Mouse (Mus musculus): Measurements from ENCODE around the gene Pianp. TPM values are rescaled to one million over a fixed set of nuclear protein-coding genes. Genes with fewer than 3 reads are reported as not detected.

The Pianp gene
- polyA plus RNA-seq (2015; fragmentation: Illumina TruSeq; extraction: RNeasy Lipid Tissue Mini Kit (QIAGEN cat#74804); ENCODE audit: low read depth, low replicate concordance) = 147 TPM

GRCm38 (mm10) chr6:124996551-124997501 lies at the start of gene Pianp:
Gene Pianp (plus strand): TSS chr6:124996694.

GRCm38 (mm10) chr6:124965088-124965719 lies 31.3 kb upstream of the Pianp start, which contains the start of gene Cops7a:
Gene Cops7a (minus strand): TSS chr6:124965538.

DNA sequence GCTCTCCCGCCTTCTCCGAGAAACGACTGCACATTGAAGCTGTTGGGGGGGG lies 12.5 kb downstream of the Pianp start, which contains the start of gene Zfp384:
Gene Zfp384, plus strand, starts transcription at position 17 of the 52 bp plus-strand sequence.

GRCm38 (mm10) chr6:125039533-125040153 lies 43.1 kb downstream of the Pianp start, which contains the start of gene Ing4:
Gene Ing4 (plus strand): TSS chr6:125039760.

GRCm38 (mm10) chr6:125049678-125050077 lies 53.2 kb downstream of the Pianp start, which contains the start of gene Acrbp:
Gene Acrbp (plus strand): TSS chr6:125049689.

Other genes starting within 250 kb of the Pianp start
- not detected for gene Gm45234, start 240.7 kb upstream of the Pianp start, polyA plus RNA-seq (2015; fragmentation: Illumina TruSeq; extraction: RNeasy Lipid Tissue Mini Kit (QIAGEN cat#74804); ENCODE audit: low read depth, low replicate concordance)
- gene Atn1, start 240.2 kb upstream of the Pianp start, polyA plus RNA-seq (2015; fragmentation: Illumina TruSeq; extraction: RNeasy Lipid Tissue Mini Kit (QIAGEN cat#74804); ENCODE audit: low read depth, low replicate concordance) = 71.6 TPM
- 1,006 TPM for gene Eno2, start 227.0 kb upstream of the Pianp start, polyA plus RNA-seq (2015; fragmentation: Illumina TruSeq; extraction: RNeasy Lipid Tissue Mini Kit (QIAGEN cat#74804); ENCODE audit: low read depth, low replicate concordance)
- gene Lrrc23, start 217.0 kb upstream of the Pianp start, polyA plus RNA-seq (2015; fragmentation: Illumina TruSeq; extraction: RNeasy Lipid Tissue Mini Kit (QIAGEN cat#74804); ENCODE audit: low read depth, low replicate concordance) = 8.6 TPM
- 3.1 TPM for gene Spsb2, start 188.0 kb upstream of the Pianp start, polyA plus RNA-seq (2015; fragmentation: Illumina TruSeq; extraction: RNeasy Lipid Tissue Mini Kit (QIAGEN cat#74804); ENCODE audit: low read depth, low replicate concordance)
- 974 TPM for gene Tpi1, start 182.4 kb upstream of the Pianp start, polyA plus RNA-seq (2015; fragmentation: Illumina TruSeq; extraction: RNeasy Lipid Tissue Mini Kit (QIAGEN cat#74804); ENCODE audit: low read depth, low replicate concordance)
- 163 TPM for gene Usp5, start 167.2 kb upstream of the Pianp start, polyA plus RNA-seq (2015; fragmentation: Illumina TruSeq; extraction: RNeasy Lipid Tissue Mini Kit (QIAGEN cat#74804); ENCODE audit: low read depth, low replicate concordance)
- gene Cdca3, start 167.1 kb upstream of the Pianp start, polyA plus RNA-seq (2015; fragmentation: Illumina TruSeq; extraction: RNeasy Lipid Tissue Mini Kit (QIAGEN cat#74804); ENCODE audit: low read depth, low replicate concordance) = 1.8 TPM
- gene Gnb3, start 156.4 kb upstream of the Pianp start, polyA plus RNA-seq (2015; fragmentation: Illumina TruSeq; extraction: RNeasy Lipid Tissue Mini Kit (QIAGEN cat#74804); ENCODE audit: low read depth, low replicate concordance) = 0.33 TPM
- 32.1 TPM for gene P3h3, start 138.9 kb upstream of the Pianp start, polyA plus RNA-seq (2015; fragmentation: Illumina TruSeq; extraction: RNeasy Lipid Tissue Mini Kit (QIAGEN cat#74804); ENCODE audit: low read depth, low replicate concordance)
- gene Gpr162, start 132.7 kb upstream of the Pianp start, polyA plus RNA-seq (2015; fragmentation: Illumina TruSeq; extraction: RNeasy Lipid Tissue Mini Kit (QIAGEN cat#74804); ENCODE audit: low read depth, low replicate concordance) = 147 TPM
- gene Cd4, start 108.5 kb upstream of the Pianp start, polyA plus RNA-seq (2015; fragmentation: Illumina TruSeq; extraction: RNeasy Lipid Tissue Mini Kit (QIAGEN cat#74804); ENCODE audit: low read depth, low replicate concordance) = 8.6 TPM
- gene Lag3, start 85.0 kb upstream of the Pianp start, polyA plus RNA-seq (2015; fragmentation: Illumina TruSeq; extraction: RNeasy Lipid Tissue Mini Kit (QIAGEN cat#74804); ENCODE audit: low read depth, low replicate concordance) = 5.8 TPM
- 1,005 TPM for gene Ptms, start 76.6 kb upstream of the Pianp start, polyA plus RNA-seq (2015; fragmentation: Illumina TruSeq; extraction: RNeasy Lipid Tissue Mini Kit (QIAGEN cat#74804); ENCODE audit: low read depth, low replicate concordance)
- 658 TPM for gene Mlf2, start 65.3 kb upstream of the Pianp start, polyA plus RNA-seq (2015; fragmentation: Illumina TruSeq; extraction: RNeasy Lipid Tissue Mini Kit (QIAGEN cat#74804); ENCODE audit: low read depth, low replicate concordance)
- gene Cops7a, start 31.2 kb upstream of the Pianp start, polyA plus RNA-seq (2015; fragmentation: Illumina TruSeq; extraction: RNeasy Lipid Tissue Mini Kit (QIAGEN cat#74804); ENCODE audit: low read depth, low replicate concordance) = 223 TPM
- gene Zfp384, start 12.5 kb downstream of the Pianp start, polyA plus RNA-seq (2015; fragmentation: Illumina TruSeq; extraction: RNeasy Lipid Tissue Mini Kit (QIAGEN cat#74804); ENCODE audit: low read depth, low replicate concordance) = 32.4 TPM
- gene Ing4, start 43.1 kb downstream of the Pianp start, polyA plus RNA-seq (2015; fragmentation: Illumina TruSeq; extraction: RNeasy Lipid Tissue Mini Kit (QIAGEN cat#74804); ENCODE audit: low read depth, low replicate concordance) = 59.0 TPM
- gene Acrbp, start 53.0 kb downstream of the Pianp start, polyA plus RNA-seq (2015; fragmentation: Illumina TruSeq; extraction: RNeasy Lipid Tissue Mini Kit (QIAGEN cat#74804); ENCODE audit: low read depth, low replicate concordance) = 11.1 TPM
- not detected for gene Lpar5, start 71.2 kb downstream of the Pianp start, polyA plus RNA-seq (2015; fragmentation: Illumina TruSeq; extraction: RNeasy Lipid Tissue Mini Kit (QIAGEN cat#74804); ENCODE audit: low read depth, low replicate concordance)
- gene Chd4, start 99.3 kb downstream of the Pianp start, polyA plus RNA-seq (2015; fragmentation: Illumina TruSeq; extraction: RNeasy Lipid Tissue Mini Kit (QIAGEN cat#74804); ENCODE audit: low read depth, low replicate concordance) = 73.7 TPM
- gene Nop2, start 135.2 kb downstream of the Pianp start, polyA plus RNA-seq (2015; fragmentation: Illumina TruSeq; extraction: RNeasy Lipid Tissue Mini Kit (QIAGEN cat#74804); ENCODE audit: low read depth, low replicate concordance) = 19.9 TPM
- gene Iffo1, start 148.5 kb downstream of the Pianp start, polyA plus RNA-seq (2015; fragmentation: Illumina TruSeq; extraction: RNeasy Lipid Tissue Mini Kit (QIAGEN cat#74804); ENCODE audit: low read depth, low replicate concordance) = 47.2 TPM
- 3,136 TPM for gene Gapdh, start 169.8 kb downstream of the Pianp start, polyA plus RNA-seq (2015; fragmentation: Illumina TruSeq; extraction: RNeasy Lipid Tissue Mini Kit (QIAGEN cat#74804); ENCODE audit: low read depth, low replicate concordance)
- gene Ncapd2, start 195.0 kb downstream of the Pianp start, polyA plus RNA-seq (2015; fragmentation: Illumina TruSeq; extraction: RNeasy Lipid Tissue Mini Kit (QIAGEN cat#74804); ENCODE audit: low read depth, low replicate concordance) = 21.1 TPM
- gene Mrpl51, start 195.1 kb downstream of the Pianp start, polyA plus RNA-seq (2015; fragmentation: Illumina TruSeq; extraction: RNeasy Lipid Tissue Mini Kit (QIAGEN cat#74804); ENCODE audit: low read depth, low replicate concordance) = 88.5 TPM
- 241 TPM for gene Vamp1, start 218.9 kb downstream of the Pianp start, polyA plus RNA-seq (2015; fragmentation: Illumina TruSeq; extraction: RNeasy Lipid Tissue Mini Kit (QIAGEN cat#74804); ENCODE audit: low read depth, low replicate concordance)
- gene Tapbpl, start 235.2 kb downstream of the Pianp start, polyA plus RNA-seq (2015; fragmentation: Illumina TruSeq; extraction: RNeasy Lipid Tissue Mini Kit (QIAGEN cat#74804); ENCODE audit: low read depth, low replicate concordance) = 6.2 TPM
- not detected for gene Cd27, start 240.3 kb downstream of the Pianp start, polyA plus RNA-seq (2015; fragmentation: Illumina TruSeq; extraction: RNeasy Lipid Tissue Mini Kit (QIAGEN cat#74804); ENCODE audit: low read depth, low replicate concordance)

Data from brain, adult 10 weeks (tissue).